Mouse (Mus musculus) thymus, adult 2 months (tissue): ENCODE data around the gene Zfp148. TPM values are rescaled to one million over a fixed set of nuclear protein-coding genes. Genes with fewer than 3 reads are reported as not detected.

Source experiments
- DNase-seq: peaks from one replicate; pipeline ENCODE4 v3.0.0; 2021
- H3K27ac ChIP-seq: fragments of 200-500 bp; 2 replicates; pipeline ENCODE4 v1.5.1; 2012; ENCODE audit warnings: low read length, control low read depth; ENCODE audit not compliant: control insufficient read depth, insufficient read depth
- H3K27me3 ChIP-seq: fragments of 200-500 bp; 2 replicates; pipeline ENCODE4 v1.6.1; 2012; ENCODE audit warnings: mild to moderate bottlenecking, low read length, moderate library complexity, mixed read lengths; ENCODE audit not compliant: control insufficient read depth, insufficient read depth
- H3K36me3 ChIP-seq: fragments of 200-500 bp; 2 replicates; pipeline ENCODE4 v1.6.1; 2012; ENCODE audit warnings: mild to moderate bottlenecking, low read length, moderate library complexity; ENCODE audit not compliant: control insufficient read depth, insufficient read depth
- H3K4me1 ChIP-seq: fragments of 200-500 bp; replicated peaks from 2 replicates; pipeline ENCODE4 v1.6.1; 2012; ENCODE audit warnings: low read length; ENCODE audit not compliant: control insufficient read depth, insufficient read depth
- H3K4me3 ChIP-seq: fragments of 200-500 bp; 2 replicates; pipeline ENCODE4 v1.5.1; 2012; ENCODE audit warnings: mild to moderate bottlenecking, low read length, control low read depth, moderate library complexity; ENCODE audit not compliant: control insufficient read depth, insufficient read depth
- CTCF ChIP-seq: fragments of 200-500 bp; IDR thresholded peaks from 2 replicates; pipeline ENCODE4 v1.5.1; 2012; ENCODE audit warnings: mild to moderate bottlenecking, control low read depth, low read length, moderate library complexity, borderline replicate concordance; ENCODE audit not compliant: control insufficient read depth, poor library complexity, insufficient read depth; ENCODE audit errors: extremely low read depth
- POLR2A ChIP-seq: fragments of 200-500 bp; IDR thresholded peaks from 2 replicates; pipeline ENCODE4 v1.6.1; 2012; ENCODE audit warnings: mild to moderate bottlenecking, low read length, control low read depth, moderate library complexity; ENCODE audit not compliant: control insufficient read depth, poor library complexity, insufficient read depth; ENCODE audit errors: extremely low read depth
- WGBS: fragments of 180-500 bp; shearing (Covaris S2); methylation state at CpG from one replicate; pipeline ENCODE4 v1.1.7; 2018; 5-methylcytosine and 5-hydroxymethylcytosine counted together
- polyA plus RNA-seq: library from polyadenylated mRNA; depleted of rRNA; stranded (reverse); fragments of >200 nt; gene quantifications from 2 replicates; pipeline ENCODE4 v1.2.3, GENCODE M21; 2012

Gene Zfp148
- polyA plus RNA-seq, 1 experiment = 22.5 TPM

- Histone ChIP-seq H3K4me1 (no peaks in the 10 kb centered on the region), H3K27me3 (no peaks in the 10 kb centered on the region), H3K27ac (no peak overlapping the region), H3K4me3 (no peak overlapping the region), H3K36me3 (0 out of 2 replicates have a peak, but pooled peaks cover 4% of the 10 kb centered on the region)
- TF ChIP-seq CTCF (no peak), POLR2A (no peak)
- 90% methylated on average over 5 of the region's 5 CpGs for WGBS
- no peak for DNase-seq
Measured at GRCm38 (mm10) chr16:33446830-33447229, 66.2 kb downstream of the Zfp148 start.

DNA sequence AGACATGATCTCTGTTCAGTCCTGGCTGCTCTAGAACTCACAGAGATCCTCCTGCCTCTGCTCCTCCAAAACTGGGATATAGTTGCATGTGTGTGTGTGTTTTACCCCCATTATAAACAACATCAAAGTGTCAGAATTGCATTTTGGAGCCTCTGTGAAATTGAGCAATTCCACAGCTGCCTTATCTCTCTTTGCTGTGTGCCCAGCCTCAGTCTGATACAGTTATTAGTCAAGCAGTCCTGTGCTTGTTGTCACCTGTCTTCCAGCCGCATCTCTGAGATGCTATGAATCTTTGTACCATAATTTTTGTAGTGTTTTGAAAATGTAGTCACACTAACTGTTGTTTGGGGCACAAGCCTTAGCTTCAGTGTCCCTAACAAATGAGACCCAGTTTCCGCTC is 73.2 kb downstream of the Zfp148 start:
- H3K27me3 ChIP-seq = no peaks in the 10 kb centered on the region
- no peak for TF ChIP-seq CTCF
- no peak for TF ChIP-seq POLR2A
- no peaks in the 10 kb centered on the region for H3K4me1 ChIP-seq
- H3K4me3 ChIP-seq = no peak overlapping the region
- H3K27ac ChIP-seq = no peak overlapping the region
- peaks cover 5% of the 10 kb centered on the region for H3K36me3 ChIP-seq
- WGBS = 97% methylated on average over 2 of the region's 2 CpGs
- DNase-seq = no peak

DNA sequence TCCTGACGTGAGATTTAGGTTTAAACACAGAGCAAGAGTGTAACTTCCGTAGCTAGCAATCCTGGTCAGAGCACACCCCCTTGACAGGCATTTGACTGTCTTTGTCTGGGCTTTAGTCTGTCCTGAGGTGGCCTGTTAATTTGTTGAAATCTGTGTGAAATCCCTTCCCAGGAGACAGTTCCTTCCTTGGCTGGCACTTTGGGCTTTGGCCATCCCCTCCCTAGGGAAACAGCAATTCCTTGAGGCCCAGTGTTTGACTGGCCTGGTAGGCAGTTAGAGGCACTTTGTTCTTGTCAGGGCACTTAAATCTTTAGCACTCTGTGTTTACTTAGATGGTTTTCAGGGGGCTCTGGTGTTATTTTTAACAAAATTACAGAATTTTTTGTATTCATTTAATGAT is 73.7 kb downstream of the Zfp148 start:
- TF ChIP-seq POLR2A (no peak), CTCF (no peak)
- no peak overlapping the region for H3K27ac ChIP-seq
- H3K4me1 ChIP-seq = no peaks in the 10 kb centered on the region
- no peaks in the 10 kb centered on the region for H3K27me3 ChIP-seq
- peaks cover 9% of the 10 kb centered on the region for H3K36me3 ChIP-seq
- DNase-seq = no peak
- no peak overlapping the region for H3K4me3 ChIP-seq
- WGBS = 94% methylated on average over 2 of the region's 2 CpGs

DNA sequence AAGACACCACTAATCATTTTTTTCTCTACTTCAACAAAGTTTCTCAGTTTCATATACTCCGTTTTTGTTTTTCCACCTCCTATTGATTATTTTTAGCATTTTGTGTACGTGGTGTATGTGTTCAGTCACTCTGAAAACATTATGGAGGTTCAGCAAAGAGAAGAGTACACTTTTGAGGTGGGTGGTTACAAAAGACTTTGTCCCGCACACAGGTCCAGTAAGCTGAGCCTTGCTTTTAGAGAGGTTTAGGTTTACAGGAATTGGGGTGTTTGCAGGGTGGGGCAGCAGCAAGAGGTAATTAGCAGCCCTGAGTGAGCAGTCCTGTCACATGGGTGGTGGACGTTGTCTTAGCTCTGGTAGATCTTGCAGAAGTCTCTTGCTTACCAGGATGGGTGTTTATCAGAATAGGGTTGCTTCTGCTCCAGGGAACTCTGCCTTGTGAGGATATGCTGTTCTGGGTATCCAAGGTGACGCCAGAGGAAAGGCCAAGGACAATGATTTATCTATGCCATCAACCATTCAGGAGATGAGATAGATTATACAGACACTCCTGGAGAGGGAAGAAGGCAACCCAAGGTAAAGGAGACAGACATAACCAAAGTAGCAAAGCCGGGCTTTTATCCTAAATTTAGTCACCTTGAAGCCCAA is 74.8 kb downstream of the Zfp148 start:
- Histone ChIP-seq H3K27me3 (no peaks in the 10 kb centered on the region), H3K4me3 (no peak overlapping the region), H3K4me1 (no peaks in the 10 kb centered on the region), H3K27ac (no peak overlapping the region), H3K36me3 (peaks cover 18% of the 10 kb centered on the region)
- no peak for DNase-seq
- TF ChIP-seq POLR2A (no peak), CTCF (no peak)
- WGBS = 95% methylated on average over 6 of the region's 6 CpGs

DNA sequence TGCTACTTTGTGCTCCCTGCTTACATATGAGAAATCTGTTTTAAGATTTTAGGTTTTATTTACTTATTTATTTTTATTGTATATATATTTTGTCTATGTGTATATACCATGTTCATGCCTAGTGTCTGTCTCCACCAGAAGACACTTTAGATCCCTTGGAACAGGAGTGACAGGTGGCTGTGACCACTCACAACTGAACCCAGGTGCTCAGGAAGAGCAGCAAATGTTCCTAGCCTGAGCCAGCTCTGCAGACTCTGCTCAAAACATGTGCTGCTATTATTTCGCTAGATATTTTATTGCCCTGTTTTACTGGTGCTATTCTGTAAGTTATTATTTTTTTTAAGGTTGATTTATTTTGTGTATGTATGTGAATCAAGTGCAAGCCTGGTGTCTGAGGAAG is 78.5 kb downstream of the Zfp148 start:
- no peak overlapping the region for H3K27ac ChIP-seq
- DNase-seq = no peak
- TF ChIP-seq CTCF (no peak), POLR2A (no peak)
- WGBS = 100% methylated on average over 1 of the region's 1 CpGs
- H3K4me3 ChIP-seq = no peak overlapping the region
- peaks cover 18% of the 10 kb centered on the region for H3K36me3 ChIP-seq
- H3K4me1 ChIP-seq = no peaks in the 10 kb centered on the region
- H3K27me3 ChIP-seq = no peaks in the 10 kb centered on the region

DNA sequence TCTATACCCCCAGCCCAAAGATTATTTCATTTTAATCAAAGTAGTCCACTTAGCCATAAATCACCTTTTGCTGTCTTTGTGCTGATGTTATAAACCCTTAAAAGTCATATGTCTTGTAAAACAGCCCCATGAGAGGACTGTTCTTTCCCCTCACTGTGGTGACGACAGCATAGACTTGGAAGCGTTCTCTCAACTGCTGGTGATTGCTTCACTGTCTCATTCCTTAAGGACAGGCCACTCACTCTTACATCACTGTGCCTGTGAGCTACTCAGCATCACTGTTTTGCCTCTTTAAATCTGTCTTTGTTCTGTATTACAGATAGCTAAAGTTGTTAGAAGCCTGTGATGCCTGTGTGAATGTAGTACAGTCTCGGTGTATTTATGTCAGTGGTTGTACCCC is 80.8 kb downstream of the Zfp148 start:
- TF ChIP-seq POLR2A = no peak
- TF ChIP-seq CTCF = no peak
- 94% methylated on average over 3 of the region's 3 CpGs for whole genome bisulfite sequencing
- no peak for DNase-seq
- H3K27ac ChIP-seq = no peak overlapping the region
- peaks cover 22% of the 10 kb centered on the region for H3K36me3 ChIP-seq
- no peaks in the 10 kb centered on the region for H3K4me1 ChIP-seq
- no peak overlapping the region for H3K4me3 ChIP-seq
- H3K27me3 ChIP-seq = no peaks in the 10 kb centered on the region
